Mouse (Mus musculus) spleen, adult 12 weeks (tissue): ENCODE results near the gene Zfp568.

Source experiments
- DNase-seq: peaks from one replicate; pipeline ENCODE4 v3.0.0; 2022; ENCODE audit warnings: low spot score

The Zfp568 gene

DNA sequence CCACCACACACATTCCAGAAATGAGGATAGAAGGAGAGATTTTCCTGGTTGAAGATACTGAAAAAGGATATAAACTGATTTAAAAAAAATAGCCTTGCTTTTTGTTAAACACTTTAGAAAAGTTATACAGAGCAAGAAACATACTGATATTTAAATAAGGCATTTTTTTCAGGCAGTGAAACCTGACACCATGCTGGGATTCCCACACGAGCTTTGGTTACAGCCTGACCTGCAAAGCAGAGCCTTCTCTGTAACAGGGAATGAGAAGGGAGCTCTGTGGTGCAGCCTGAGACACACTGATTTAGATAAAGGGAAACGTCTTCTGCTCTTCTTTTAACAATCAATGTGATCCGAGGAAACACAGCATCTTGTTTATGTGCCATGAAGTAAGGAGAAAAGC, 69.8 kb downstream of the Zfp568 start:
- DNase-seq, result no peak

- DNase-seq, result no peak
Measured at GRCm38 (mm10) chr7:30060341-30060740, 76.6 kb downstream of the Zfp568 start.

- peak; percentile 13 for DNase-seq
Measured at GRCm38 (mm10) chr7:30062478-30062877, 78.7 kb downstream of the Zfp568 start.

GRCm38 (mm10) chr7:30064622-30065021, 80.9 kb downstream of the Zfp568 start:
- DNase-seq, result no peak

DNA sequence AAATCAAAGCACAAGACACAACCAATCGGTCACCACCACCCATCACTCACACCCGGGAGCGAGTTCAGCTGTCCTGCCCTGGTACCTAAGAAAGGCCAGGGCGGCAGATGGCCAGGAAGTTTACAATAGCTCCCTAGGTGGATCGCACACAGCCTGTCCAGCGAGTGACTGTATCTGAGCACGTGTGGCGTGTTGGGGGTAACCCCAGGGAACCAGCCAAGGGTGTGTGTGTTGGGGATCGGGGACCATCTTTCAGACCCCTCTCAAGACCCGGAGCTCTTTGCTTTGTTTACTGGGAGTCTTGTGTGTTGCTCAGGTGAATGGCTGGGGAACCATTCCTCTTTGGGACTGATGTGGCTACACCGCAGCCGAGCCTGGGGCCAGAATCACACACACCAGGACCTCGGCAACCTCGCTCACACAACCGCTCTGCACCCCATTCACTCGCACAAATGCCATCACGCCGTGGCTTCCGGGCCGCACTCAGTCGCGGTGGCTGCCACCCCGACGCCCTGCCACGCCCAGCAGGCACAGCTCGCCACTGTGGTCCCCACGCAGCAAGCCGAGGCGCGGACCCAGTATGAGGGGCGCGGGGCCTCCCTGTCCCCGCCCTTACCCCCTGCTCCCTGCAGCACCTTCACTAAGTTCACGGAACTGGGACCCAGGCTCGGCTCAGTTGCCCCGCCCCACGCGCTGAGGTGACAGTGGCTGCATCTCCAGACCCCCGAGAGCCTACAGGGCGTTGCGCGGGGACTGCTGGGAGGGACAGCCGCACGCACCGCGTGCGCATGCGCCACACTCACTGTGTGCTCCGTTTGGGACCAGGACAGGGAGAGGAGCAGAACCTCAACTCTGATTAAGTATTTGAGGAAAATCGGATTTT, 88.6 kb downstream of the Zfp568 start, which contains the start of gene Zfp82:
Zfp82 (minus strand) TSS at position 755 of the 883 bp plus-strand sequence.
- peak; percentile 67 for DNase-seq
